Comparison of ENCODE assay signal across 22 mouse cellular contexts in genomic region chr5:120798943-120799342, GRCm38 (mm10). TPM values are rescaled to one million over a fixed set of nuclear protein-coding genes. Genes with fewer than 3 reads are reported as not detected.
DNase-seq lines count a peak whose midpoint lies in the region; ATAC-seq and TF ChIP-seq lines count a peak whose summit lies in the region.
"Not testable (repeated sequence)": the region's sequence is repeated elsewhere in the genome, so short reads cannot be mapped to it uniquely, and the experiment has no call there.
"Had no signal": no experiment of that assay in that cellular context is flagged by ENCODE, and none has a peak within 500 bp of the region (broad histone marks: within the 10 kb centered on the region; RNA-seq: fewer than 3 reads in every experiment).

No protein-coding gene starts in this region.

- not testable (repeated sequence) for H3K9ac ChIP-seq in liver, postnatal 0 days (replicated peaks)

- TF ChIP-seq EP300 in liver, postnatal 0 days (IDR thresholded peaks at IDR 0.05; ENCODE audit: low read depth), result not testable (repeated sequence)

- not testable (repeated sequence) for TF ChIP-seq CTCF in liver, postnatal 0 days (IDR thresholded peaks at IDR 0.05; ENCODE audit: low read depth)

- peak; percentile 85 for ATAC-seq in erythroblast, adult 5-6 weeks (replicated peaks; ENCODE audit: low FRiP score, poor library complexity, severe bottlenecking)
- peak; percentile 85 for ATAC-seq in erythroid progenitor cell, adult 5-6 weeks (replicated peaks; ENCODE audit: low FRiP score, poor library complexity, severe bottlenecking)
- ATAC-seq in liver, postnatal 0 days, result peak; percentile 56
- peak; percentile 52 for ATAC-seq in megakaryocyte progenitor cell, adult 5-6 weeks (replicated peaks; ENCODE audit: poor library complexity)
- peak; percentile 69 for ATAC-seq in megakaryocyte-erythroid progenitor cell, adult 5-6 weeks (replicated peaks; ENCODE audit: low FRiP score, low TSS enrichment, poor library complexity, severe bottlenecking)

- WGBS in liver, postnatal 0 days (ENCODE audit: insufficient replicate concordance), result 46% methylated on average over 1 of the region's 2 CpGs

- H3K27ac ChIP-seq in liver, postnatal 0 days (ENCODE audit: low read depth), result not testable (repeated sequence)

- DNase-seq in liver, postnatal 0 days, result not testable (repeated sequence)
- DNase-seq in spleen, adult 12 weeks (ENCODE audit: low spot score), result peak; percentile 25

- H3K4me3 ChIP-seq in liver, postnatal 0 days (ENCODE audit: low read depth, low read length), result not testable (repeated sequence)

- H3K27me3 ChIP-seq in liver, postnatal 0 days (ENCODE audit: insufficient read depth, low read length), result not testable (repeated sequence)

- not testable (repeated sequence) for H3K9me3 ChIP-seq in liver, postnatal 0 days (ENCODE audit: low read length)

- H3K4me2 ChIP-seq in liver, postnatal 0 days (ENCODE audit: low read depth, low read length), result not testable (repeated sequence)

- H3K4me1 ChIP-seq in liver, postnatal 0 days (ENCODE audit: insufficient read depth), result not testable (repeated sequence)

- H3K36me3 ChIP-seq in liver, postnatal 0 days (replicated peaks; ENCODE audit: insufficient read depth, low read length), result not testable (repeated sequence)

RNA-seq across cellular contexts. Expression of gene Oas1e, which starts 3.6 kb away (rescaled TPM):
- 4.2 TPM in 1 of 2 replicates, not detected in the other for total RNA-seq in erythroblast, adult 5-6 weeks (2015; ENCODE audit: low replicate concordance)
- total RNA-seq in erythroblast, adult 5-6 weeks (2017; ENCODE audit: low replicate concordance), result 1.4 and 3.9 TPM in 2 replicates
- not detected in 2 replicates for total RNA-seq in erythroid progenitor cell, adult 5-6 weeks (2015; ENCODE audit: low replicate concordance)
- total RNA-seq in erythroid progenitor cell, adult 5-6 weeks (2017; ENCODE audit: low replicate concordance), result 3.0 TPM in 1 of 2 replicates, not detected in the other
- 0.15 and 0.20 TPM in 2 replicates for polyA plus RNA-seq in liver, postnatal 0 days (2015; fragmentation: Nextera tagmentation; extraction: Ambion mirVana)
- total RNA-seq in megakaryocyte progenitor cell, adult 5-6 weeks (2015), result not detected in 2 replicates
- not detected in 2 replicates for total RNA-seq in megakaryocyte progenitor cell, adult 5-6 weeks (2017)
- not detected in 2 replicates for total RNA-seq in megakaryocyte-erythroid progenitor cell, adult 5-6 weeks (2014; fragmentation: Nextera tagmentation)
- not detected in 2 replicates for total RNA-seq in megakaryocyte-erythroid progenitor cell, adult 5-6 weeks (2017)
- total RNA-seq: adrenal gland, adult 18-20 months; adrenal gland, adult 2 months; adrenal gland, adult 8-10 months; adrenal gland, postnatal 10 days; adrenal gland, postnatal 14 days; adrenal gland, postnatal 25 days; adrenal gland, postnatal 36 days; adrenal gland, postnatal 4 days; CH12.LX; G1E; MEL had no signal
- polyA plus RNA-seq: activated CD4-positive, CD25-positive, alpha-beta regulatory T cell, adult 4 months; adrenal gland, adult 2 months; C2C12; CD4-positive, CD25-positive, alpha-beta regulatory T cell, adult 4 months; G1E; Patski had no signal

RNA-seq across cellular contexts. Expression of gene Oas1c, which starts 13.4 kb away (rescaled TPM):
- total RNA-seq in erythroblast, adult 5-6 weeks (2015; ENCODE audit: low replicate concordance), result 1.7 and 9.8 TPM in 2 replicates
- total RNA-seq in erythroblast, adult 5-6 weeks (2017; ENCODE audit: low replicate concordance), result 2.3 and 3.3 TPM in 2 replicates
- 2.2 and 9.6 TPM in 2 replicates for total RNA-seq in erythroid progenitor cell, adult 5-6 weeks (2015; ENCODE audit: low replicate concordance)
- total RNA-seq in erythroid progenitor cell, adult 5-6 weeks (2017; ENCODE audit: low replicate concordance), result 6.7 and 11.6 TPM in 2 replicates
- polyA plus RNA-seq in liver, postnatal 0 days (2015; fragmentation: Nextera tagmentation; extraction: Ambion mirVana), result 0.58 and 0.60 TPM in 2 replicates
- 0.83 and 1.6 TPM in 2 replicates for total RNA-seq in megakaryocyte progenitor cell, adult 5-6 weeks (2015)
- 2.4 and 6.3 TPM in 2 replicates for total RNA-seq in megakaryocyte progenitor cell, adult 5-6 weeks (2017)
- 5.3 and 8.3 TPM in 2 replicates for total RNA-seq in megakaryocyte-erythroid progenitor cell, adult 5-6 weeks (2014; fragmentation: Nextera tagmentation)
- total RNA-seq in megakaryocyte-erythroid progenitor cell, adult 5-6 weeks (2017), result 3.1 and 26.4 TPM in 2 replicates

RNA-seq across cellular contexts. Expression of gene Oas3, which starts 21.5 kb away (rescaled TPM):
- 67.2 and 98.2 TPM in 2 replicates for total RNA-seq in erythroblast, adult 5-6 weeks (2015; ENCODE audit: low replicate concordance)
- total RNA-seq in erythroblast, adult 5-6 weeks (2017; ENCODE audit: low replicate concordance), result 75.8 and 76.4 TPM in 2 replicates
- total RNA-seq in erythroid progenitor cell, adult 5-6 weeks (2015; ENCODE audit: low replicate concordance), result 62.9 and 68.5 TPM in 2 replicates
- 45.4 and 47.3 TPM in 2 replicates for total RNA-seq in erythroid progenitor cell, adult 5-6 weeks (2017; ENCODE audit: low replicate concordance)
- polyA plus RNA-seq in liver, postnatal 0 days (2015; fragmentation: Nextera tagmentation; extraction: Ambion mirVana), result 1.8 and 2.1 TPM in 2 replicates
- total RNA-seq in megakaryocyte progenitor cell, adult 5-6 weeks (2015), result 1.1 and 1.5 TPM in 2 replicates
- 1.1 and 1.3 TPM in 2 replicates for total RNA-seq in megakaryocyte progenitor cell, adult 5-6 weeks (2017)
- 2.3 and 4.2 TPM in 2 replicates for total RNA-seq in megakaryocyte-erythroid progenitor cell, adult 5-6 weeks (2014; fragmentation: Nextera tagmentation)
- 1.8 and 2.0 TPM in 2 replicates for total RNA-seq in megakaryocyte-erythroid progenitor cell, adult 5-6 weeks (2017)
- polyA plus RNA-seq: C2C12 had no signal

RNA-seq across cellular contexts. Expression of gene Oas1f, which starts 48.2 kb away (rescaled TPM):
- not detected in 2 replicates for total RNA-seq in erythroblast, adult 5-6 weeks (2015; ENCODE audit: low replicate concordance)
- not detected in 2 replicates for total RNA-seq in erythroblast, adult 5-6 weeks (2017; ENCODE audit: low replicate concordance)
- total RNA-seq in erythroid progenitor cell, adult 5-6 weeks (2015; ENCODE audit: low replicate concordance), result not detected in 2 replicates
- not detected in 2 replicates for total RNA-seq in erythroid progenitor cell, adult 5-6 weeks (2017; ENCODE audit: low replicate concordance)
- polyA plus RNA-seq in liver, postnatal 0 days (2015; fragmentation: Nextera tagmentation; extraction: Ambion mirVana), result not detected in 2 replicates
- not detected in 2 replicates for total RNA-seq in megakaryocyte progenitor cell, adult 5-6 weeks (2015)
- total RNA-seq in megakaryocyte progenitor cell, adult 5-6 weeks (2017), result not detected in 2 replicates
- not detected in 2 replicates for total RNA-seq in megakaryocyte-erythroid progenitor cell, adult 5-6 weeks (2014; fragmentation: Nextera tagmentation)
- total RNA-seq in megakaryocyte-erythroid progenitor cell, adult 5-6 weeks (2017), result not detected in 2 replicates
- total RNA-seq: adrenal gland, adult 18-20 months; adrenal gland, adult 2 months; adrenal gland, adult 8-10 months; adrenal gland, postnatal 10 days; adrenal gland, postnatal 14 days; adrenal gland, postnatal 25 days; adrenal gland, postnatal 36 days; adrenal gland, postnatal 4 days; CH12.LX; G1E; MEL had no signal
- polyA plus RNA-seq: activated CD4-positive, CD25-positive, alpha-beta regulatory T cell, adult 4 months; adrenal gland, adult 2 months; brain, embryonic 14.5 days; C2C12; CD4-positive, CD25-positive, alpha-beta regulatory T cell, adult 4 months; G1E; Patski had no signal

RNA-seq across cellular contexts. Expression of gene Oas2, which starts 49.3 kb away (rescaled TPM):
- total RNA-seq in erythroblast, adult 5-6 weeks (2015; ENCODE audit: low replicate concordance), result 10.2 and 17.9 TPM in 2 replicates
- total RNA-seq in erythroblast, adult 5-6 weeks (2017; ENCODE audit: low replicate concordance), result 3.8 and 7.0 TPM in 2 replicates
- 5.0 and 12.3 TPM in 2 replicates for total RNA-seq in erythroid progenitor cell, adult 5-6 weeks (2015; ENCODE audit: low replicate concordance)
- 3.5 TPM in 2 replicates for total RNA-seq in erythroid progenitor cell, adult 5-6 weeks (2017; ENCODE audit: low replicate concordance)
- 0.83 and 1.1 TPM in 2 replicates for polyA plus RNA-seq in liver, postnatal 0 days (2015; fragmentation: Nextera tagmentation; extraction: Ambion mirVana)
- total RNA-seq in megakaryocyte progenitor cell, adult 5-6 weeks (2015), result 1.6 and 2.9 TPM in 2 replicates
- total RNA-seq in megakaryocyte progenitor cell, adult 5-6 weeks (2017), result 0.12 and 0.30 TPM in 2 replicates
- 1.7 and 2.0 TPM in 2 replicates for total RNA-seq in megakaryocyte-erythroid progenitor cell, adult 5-6 weeks (2014; fragmentation: Nextera tagmentation)
- total RNA-seq in megakaryocyte-erythroid progenitor cell, adult 5-6 weeks (2017), result 0.72 and 1.3 TPM in 2 replicates
- total RNA-seq: CH12.LX had no signal
- polyA plus RNA-seq: C2C12, Patski had no signal

Comparison
In these comparisons a context has a peak if more than half of its experiments do, and no peak if none do; other contexts are left out.
1. RNA of gene Oas3, which starts 21.5 kb away (total RNA-seq): 67.2 to 98.2 TPM in erythroblast, adult 5-6 weeks and 45.4 to 68.5 TPM in erythroid progenitor cell, adult 5-6 weeks; 1.8 to 4.2 TPM in megakaryocyte-erythroid progenitor cell, adult 5-6 weeks and 1.1 to 1.5 TPM in megakaryocyte progenitor cell, adult 5-6 weeks; every median in the first group is over 4 times any median in the second.
2. Peak in every context shown above with its lines, with median percentiles within 50 percentile points of each other: ATAC-seq.